Mouse (Mus musculus) cerebellum, adult (tissue): Measurements from ENCODE around the gene Diaph2.
A peak's percentile ranks its signal among the peaks of the same experiment; 100 is the strongest.
"Not testable (repeated sequence)": the region's sequence is repeated elsewhere in the genome, so short reads cannot be mapped to it uniquely, and the experiment has no call there.

Experiments used
- ATAC-seq: cut with Nextera tagmentation; 2 replicates; pipeline ENCODE4 v1.9.2; 2017; ENCODE audit warnings: mild to moderate bottlenecking, moderate library complexity, mixed read lengths; ENCODE audit not compliant: insufficient number of reproducible peaks, low FRiP score, low TSS enrichment

Diaph2 gene

DNA sequence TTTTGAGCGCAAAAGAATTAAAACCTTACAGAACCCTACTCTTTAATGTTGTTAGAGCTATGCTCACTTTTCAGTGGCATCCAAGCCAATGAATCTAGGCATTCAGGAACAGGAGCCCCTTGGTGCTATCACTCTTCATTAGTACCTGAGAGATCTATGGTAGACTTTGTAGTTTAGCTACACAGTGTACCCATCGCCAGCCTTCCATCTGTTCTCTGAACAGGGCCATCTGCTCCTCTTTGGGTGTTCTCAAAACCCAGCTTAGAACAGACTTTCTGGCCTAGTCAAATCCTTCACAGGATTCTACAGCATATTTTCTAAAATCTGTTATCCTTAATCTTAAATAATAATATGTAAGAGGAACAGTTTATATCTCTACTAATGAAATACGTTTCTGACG is 504.1 kb downstream of the Diaph2 start:
- peak; percentile 100 for ATAC-seq

GRCm38 (mm10) chrX:130265707-130266106 is 516.2 kb downstream of the Diaph2 start:
- ATAC-seq, result 0 out of 2 replicates have a peak, but pooled peaks have one; percentile 36

GRCm38 (mm10) chrX:130279144-130279543 is 529.6 kb downstream of the Diaph2 start:
- no peak for ATAC-seq

DNA sequence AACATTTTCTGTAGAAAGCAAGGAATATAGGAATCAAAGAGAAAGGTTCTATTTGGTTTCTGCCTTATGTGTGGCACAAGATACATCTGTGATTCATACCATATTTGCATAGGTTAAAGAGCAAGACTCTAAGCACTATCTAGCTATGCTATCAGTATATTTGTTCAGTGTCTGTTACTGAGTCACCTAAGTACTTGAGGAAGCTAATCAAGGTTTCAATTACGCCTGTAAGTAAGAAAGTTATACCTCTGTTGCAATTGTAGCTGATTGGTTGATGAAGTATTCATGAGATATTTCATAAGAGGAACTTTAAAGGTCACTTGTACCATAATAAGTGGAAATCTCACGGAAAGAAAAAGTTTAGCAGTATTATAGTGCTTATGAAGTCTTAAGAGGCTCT is 531.9 kb downstream of the Diaph2 start:
- no peak for ATAC-seq

- ATAC-seq, result no peak
Measured at GRCm38 (mm10) chrX:130287032-130287431, 537.5 kb downstream of the Diaph2 start.

- ATAC-seq, result no peak
Measured at GRCm38 (mm10) chrX:130289775-130290174, 540.2 kb downstream of the Diaph2 start.

DNA sequence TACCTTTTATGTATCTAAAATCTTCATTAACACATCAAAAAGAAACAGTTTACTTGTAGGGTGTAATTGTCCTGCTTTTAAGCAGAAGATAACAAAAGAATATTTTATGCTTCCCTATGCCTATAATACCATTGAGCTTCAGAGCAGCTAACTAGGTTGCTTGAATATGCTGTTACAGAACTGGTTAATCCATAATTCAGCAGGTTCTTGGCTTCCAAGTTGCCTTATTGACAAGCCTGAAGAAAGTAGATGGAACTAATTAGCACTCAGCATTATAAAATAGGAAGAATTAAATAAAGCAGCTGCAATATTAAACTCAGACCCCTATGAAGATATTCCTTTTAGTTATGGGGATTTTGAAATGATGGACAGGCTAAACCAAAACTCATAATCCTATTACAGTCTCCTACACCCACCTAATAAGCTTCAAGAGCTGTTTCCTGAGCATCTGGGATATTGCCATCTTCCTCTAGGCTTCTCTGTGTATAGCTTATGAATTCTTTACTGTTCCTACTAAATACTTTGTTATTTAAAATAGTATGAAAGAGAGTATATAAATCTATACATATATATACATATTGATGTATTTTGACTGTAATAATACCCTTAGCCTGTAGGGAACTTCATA is 601.4 kb downstream of the Diaph2 start:
- ATAC-seq, result no peak

- no peak for ATAC-seq
Measured at GRCm38 (mm10) chrX:130351480-130351879, 601.9 kb downstream of the Diaph2 start.

GRCm38 (mm10) chrX:130393508-130394145 is 644.1 kb downstream of the Diaph2 start:
- no peak for ATAC-seq

DNA sequence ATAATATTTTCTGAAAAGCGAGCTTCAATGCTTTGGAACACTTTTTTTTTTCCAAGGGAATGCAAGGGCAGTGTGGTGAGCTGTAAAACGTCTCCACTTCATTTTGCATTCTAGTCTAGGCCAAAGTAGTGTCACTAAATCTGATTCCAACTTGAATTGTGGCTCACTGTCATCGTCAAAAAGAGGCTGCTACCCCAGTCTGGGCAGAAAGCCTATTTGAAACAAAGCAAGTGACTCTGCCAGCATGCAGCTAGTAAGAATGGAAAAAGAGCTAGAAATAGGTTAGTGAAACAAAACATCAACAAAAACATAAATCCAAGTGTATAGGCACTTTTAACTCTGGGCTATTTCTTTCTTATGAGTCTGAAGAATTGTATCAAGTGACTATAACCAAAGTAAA is 653.7 kb downstream of the Diaph2 start:
- ATAC-seq, result peak; percentile 75; the same call in 1 of the 2 replicates

DNA sequence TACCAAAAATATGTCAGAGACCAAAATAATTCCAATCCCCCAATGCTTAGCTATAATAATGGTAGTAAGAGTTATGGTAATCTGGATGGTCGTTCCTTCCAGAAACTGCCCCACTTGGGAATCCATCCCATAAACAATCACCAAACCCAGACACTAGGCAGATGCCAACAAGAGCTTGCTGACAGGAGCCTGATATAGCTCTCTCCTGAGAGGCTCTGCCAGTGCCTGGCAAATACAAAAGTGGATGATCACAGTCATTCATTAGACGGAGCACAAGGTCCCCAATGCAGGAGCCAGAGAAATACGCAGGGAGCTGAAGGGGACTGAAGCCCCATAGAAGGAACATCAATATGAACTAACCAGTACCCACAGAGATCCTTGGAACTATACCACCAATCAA is 657.9 kb downstream of the Diaph2 start:
- ATAC-seq, result not testable (repeated sequence)

DNA sequence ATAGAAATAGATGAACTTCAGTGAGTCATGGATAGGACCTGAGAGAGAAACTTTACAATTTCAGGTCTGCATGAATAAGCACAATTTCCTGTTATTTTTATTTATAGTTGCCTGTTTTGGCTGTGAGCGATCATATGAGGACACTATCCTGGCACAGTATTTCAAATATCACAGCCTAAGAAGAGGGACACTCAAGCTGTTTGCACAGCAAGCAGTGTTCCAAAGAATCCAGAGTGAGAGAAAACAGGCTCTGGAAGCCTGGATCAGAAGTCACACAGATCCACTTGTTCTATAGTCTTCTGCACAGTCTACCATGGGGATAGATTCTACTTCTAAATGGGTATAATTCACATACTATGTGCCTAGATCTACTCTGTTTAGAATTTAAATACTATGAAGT is 659.4 kb downstream of the Diaph2 start:
- peak; percentile 99 for ATAC-seq

DNA sequence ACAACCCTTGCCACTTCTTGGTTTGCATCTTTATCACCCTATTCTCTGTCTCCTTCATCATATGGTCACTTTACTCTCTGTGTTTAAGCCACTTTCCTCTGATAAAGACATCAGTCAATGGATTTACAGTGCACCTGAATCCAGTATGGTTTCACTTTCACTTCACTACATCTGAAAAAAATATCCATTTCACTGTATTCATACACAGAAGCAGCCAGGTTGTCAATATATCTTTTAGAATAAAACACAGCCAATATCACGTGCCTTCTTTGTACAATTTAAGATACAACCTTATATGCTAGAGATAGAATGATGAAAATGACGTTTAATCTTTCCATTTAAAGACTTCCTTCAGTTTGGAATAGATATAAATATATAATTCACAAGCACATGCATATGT is 673.6 kb downstream of the Diaph2 start:
- no peak for ATAC-seq

DNA sequence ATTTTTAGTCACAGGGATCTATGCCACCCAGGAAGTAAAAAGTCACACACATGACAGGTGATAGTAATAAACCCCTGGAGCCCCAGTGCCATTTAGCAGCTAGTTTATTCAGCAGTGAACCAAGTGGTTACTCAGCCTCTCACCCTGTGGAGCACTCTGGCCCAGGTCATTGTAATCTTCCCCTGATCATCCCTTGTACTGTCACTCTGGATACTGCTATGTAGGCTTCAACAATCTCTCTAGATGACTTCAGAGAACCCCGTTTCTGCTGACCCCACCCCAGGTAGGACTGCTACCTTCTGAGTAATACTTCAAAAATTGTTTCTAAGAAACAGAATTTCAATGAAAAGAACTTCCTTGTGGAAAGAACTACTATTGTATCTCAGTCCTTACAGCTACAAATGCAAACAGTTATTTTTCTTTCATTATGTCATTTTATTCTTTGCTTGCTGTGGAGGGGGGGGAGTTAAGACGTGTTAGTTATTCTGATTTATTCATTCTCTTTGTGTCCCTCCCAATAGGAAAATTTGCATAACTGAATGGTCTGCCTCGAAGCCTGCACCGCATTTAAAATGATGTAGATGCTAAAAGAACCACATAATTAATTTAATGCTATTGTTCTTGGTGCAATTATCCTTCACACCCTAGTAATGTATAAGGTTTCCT is 702.4 kb downstream of the Diaph2 start:
- ATAC-seq, result no peak

GRCm38 (mm10) chrX:130452488-130452823 is 702.9 kb downstream of the Diaph2 start:
- no peak for ATAC-seq

DNA sequence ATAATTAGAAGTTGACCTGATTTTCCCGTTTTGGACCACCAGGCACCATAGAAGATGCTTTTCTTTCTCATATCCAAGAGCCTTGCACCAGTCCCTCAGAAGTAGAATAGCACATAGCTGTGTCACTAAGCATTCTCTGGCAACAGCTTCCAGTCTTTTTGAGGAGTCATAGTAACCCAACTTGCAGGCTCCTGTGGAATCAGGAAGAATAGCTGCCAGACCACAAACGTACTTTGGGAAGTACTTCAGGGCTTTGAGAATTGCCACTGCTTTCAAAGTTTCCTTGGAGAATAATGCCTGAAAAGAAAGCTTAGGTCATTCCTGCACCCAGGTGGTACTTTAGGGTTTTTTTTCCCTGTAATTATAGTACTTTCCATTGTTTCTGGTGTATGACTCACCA is 723.6 kb downstream of the Diaph2 start:
- ATAC-seq, result no peak

- ATAC-seq, result no peak
Measured at GRCm38 (mm10) chrX:130480877-130481276, 731.3 kb downstream of the Diaph2 start.

DNA sequence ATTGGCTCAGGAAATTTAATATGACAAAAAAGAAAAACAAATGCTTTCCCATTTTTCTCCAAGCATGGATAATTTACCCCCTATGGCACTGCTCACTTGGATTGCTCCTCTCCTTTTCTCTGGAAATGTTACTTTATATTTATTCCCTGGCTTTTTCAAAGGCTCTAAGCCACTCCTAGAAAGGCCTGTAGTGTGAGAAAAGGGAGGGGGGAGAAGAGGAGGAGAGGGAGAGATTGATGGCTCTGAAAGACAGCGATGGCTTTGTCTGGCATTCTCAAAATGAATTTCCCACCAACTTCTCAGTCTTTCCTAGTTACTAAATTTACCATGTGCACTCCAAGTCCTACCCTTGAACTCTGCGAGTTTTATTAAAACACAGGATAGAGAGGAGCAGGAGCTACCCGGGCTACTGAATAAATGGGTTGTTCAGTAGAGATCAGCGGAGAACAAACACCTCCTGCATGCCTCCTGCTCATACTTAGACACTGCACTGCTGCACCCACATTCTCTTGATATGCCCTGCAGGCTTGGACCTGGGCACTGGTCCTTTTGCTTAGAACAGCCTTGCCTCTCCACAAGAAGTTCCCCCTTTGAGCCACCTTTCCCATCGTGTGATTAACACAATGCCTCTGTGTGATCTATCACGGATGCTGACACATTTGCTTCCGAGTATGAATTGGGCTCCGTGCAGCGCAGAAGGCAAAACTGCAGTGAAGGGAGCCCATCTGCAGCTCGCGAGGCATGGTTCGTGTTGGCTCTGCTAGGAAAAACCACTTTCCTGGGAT is 753.3 kb downstream of the Diaph2 start:
- peak; percentile 82 for ATAC-seq

- no peak for ATAC-seq
Measured at GRCm38 (mm10) chrX:130503465-130503860, 753.9 kb downstream of the Diaph2 start.

DNA sequence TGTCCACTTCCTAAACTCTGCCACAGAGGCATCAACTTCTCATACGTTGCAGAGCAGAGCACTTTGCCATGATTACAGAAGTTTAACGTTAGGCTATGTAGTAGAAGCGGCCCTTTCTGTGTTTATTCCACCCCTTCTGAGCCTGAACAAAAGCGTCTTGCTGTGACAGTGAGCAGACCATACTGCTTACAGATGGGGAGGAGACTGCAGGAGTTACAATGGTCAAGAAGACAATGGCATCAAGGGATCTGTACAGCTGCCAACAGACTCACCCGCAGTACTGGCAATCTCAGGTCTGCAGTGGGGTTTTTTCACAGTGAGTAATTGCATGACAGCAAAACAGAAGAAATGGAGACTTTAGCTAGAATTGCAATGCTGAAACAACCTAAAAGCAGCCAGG is 756.1 kb downstream of the Diaph2 start:
- ATAC-seq, result no peak
